Mouse (Mus musculus) heart, embryonic 11.5 days (tissue): Measurements from ENCODE around the gene Slc15a3. TPM values are rescaled to one million over a fixed set of nuclear protein-coding genes. Genes with fewer than 3 reads are reported as not detected.

Experiments used
- ATAC-seq: fragments of 200-750 bp; cut with Nextera tagmentation; replicated peaks from 2 replicates; pipeline ENCODE4 v1.8.0; 2017; ENCODE audit warnings: moderate library complexity; ENCODE audit not compliant: insufficient number of reproducible peaks, low FRiP score, low TSS enrichment
- H3K27ac ChIP-seq: fragments of 300-500 bp; sonication (generic); 2 replicates; pipeline ENCODE4 v1.5.1; 2014; ENCODE audit warnings: mild to moderate bottlenecking, low read depth, low read length
- H3K27me3 ChIP-seq: fragments of 300-500 bp; sonication (generic); 2 replicates; pipeline ENCODE4 v1.6.1; 2014; ENCODE audit warnings: mild to moderate bottlenecking, low read length, mixed read lengths; ENCODE audit not compliant: control insufficient read depth, insufficient read depth
- H3K36me3 ChIP-seq: fragments of 300-500 bp; sonication (generic); 2 replicates; pipeline ENCODE4 v1.6.1; 2014; ENCODE audit warnings: mild to moderate bottlenecking, low read length, moderate library complexity, mixed read lengths; ENCODE audit not compliant: control insufficient read depth, insufficient read depth
- H3K4me1 ChIP-seq: fragments of 300-500 bp; sonication (generic); 2 replicates; pipeline ENCODE4 v1.6.1; 2014; ENCODE audit warnings: low read length; ENCODE audit not compliant: control insufficient read depth, insufficient read depth
- H3K4me2 ChIP-seq: fragments of 300-500 bp; sonication (generic); 2 replicates; pipeline ENCODE4 v1.6.1; 2014; ENCODE audit warnings: mild to moderate bottlenecking, moderate library complexity
- H3K4me3 ChIP-seq: fragments of 300-500 bp; sonication (generic); 2 replicates; pipeline ENCODE4 v1.5.1; 2014; ENCODE audit warnings: low read depth, low read length
- H3K9ac ChIP-seq: fragments of 300-500 bp; sonication (generic); 2 replicates; pipeline ENCODE4 v1.6.1; 2014; ENCODE audit warnings: mild to moderate bottlenecking, low read depth, low read length, moderate library complexity
- H3K9me3 ChIP-seq: fragments of 300-500 bp; sonication (generic); replicated peaks from 2 replicates; pipeline ENCODE4 v1.6.1; 2016; ENCODE audit warnings: low read length; ENCODE audit not compliant: control insufficient read depth
- WGBS: fragments of 180-500 bp; shearing (Covaris S2); extraction: QIAGEN DNeasy Blood & Tissue Kit; methylation state at CpG from one replicate; pipeline ENCODE4 v1.1.7; 2014; ENCODE audit not compliant: insufficient replicate concordance; 5-methylcytosine and 5-hydroxymethylcytosine counted together
- polyA plus RNA-seq: library from polyadenylated mRNA; unstranded; fragments of >200 nt; fragmentation: Nextera tagmentation; extraction: Ambion mirVana; gene quantifications from 2 replicates; pipeline ENCODE4 v1.2.1, GENCODE M21; 2014

Slc15a3 gene
- polyA plus RNA-seq, 1 experiment from 2014 or later = 0.19 TPM

DNA sequence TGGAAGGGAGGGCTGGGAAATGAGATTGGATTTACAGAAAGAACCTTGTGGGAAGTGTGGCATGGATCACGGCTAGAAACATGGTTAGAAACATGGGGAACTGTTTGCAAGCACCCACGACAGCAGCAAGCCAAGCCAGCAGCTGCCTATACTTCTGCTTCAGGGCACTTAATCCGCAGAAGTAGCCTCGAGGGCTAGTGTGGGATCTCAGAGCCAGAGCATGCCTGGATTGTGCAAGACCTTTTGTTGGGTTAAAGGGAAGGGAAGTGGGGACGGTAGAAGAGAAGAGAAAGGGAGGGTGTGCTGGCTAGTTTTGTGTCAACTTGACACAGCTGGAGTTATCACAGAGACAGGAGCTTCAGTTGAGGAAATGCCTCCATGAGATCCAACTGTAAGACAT lies 35.8 kb upstream of the Slc15a3 start:
- Histone ChIP-seq H3K4me2 (no peak overlapping the region), H3K27me3 (peaks cover 3% of the 10 kb centered on the region; the same call in 1 of the 2 replicates), H3K9ac (no peak overlapping the region), H3K4me1 (no peaks in the 10 kb centered on the region), H3K36me3 (no peaks in the 10 kb centered on the region), H3K27ac (no peak overlapping the region), H3K9me3 (no peaks in the 10 kb centered on the region), H3K4me3 (no peak overlapping the region)
- no peak for ATAC-seq
- 68% methylated on average over 5 of the region's 5 CpGs for WGBS

DNA sequence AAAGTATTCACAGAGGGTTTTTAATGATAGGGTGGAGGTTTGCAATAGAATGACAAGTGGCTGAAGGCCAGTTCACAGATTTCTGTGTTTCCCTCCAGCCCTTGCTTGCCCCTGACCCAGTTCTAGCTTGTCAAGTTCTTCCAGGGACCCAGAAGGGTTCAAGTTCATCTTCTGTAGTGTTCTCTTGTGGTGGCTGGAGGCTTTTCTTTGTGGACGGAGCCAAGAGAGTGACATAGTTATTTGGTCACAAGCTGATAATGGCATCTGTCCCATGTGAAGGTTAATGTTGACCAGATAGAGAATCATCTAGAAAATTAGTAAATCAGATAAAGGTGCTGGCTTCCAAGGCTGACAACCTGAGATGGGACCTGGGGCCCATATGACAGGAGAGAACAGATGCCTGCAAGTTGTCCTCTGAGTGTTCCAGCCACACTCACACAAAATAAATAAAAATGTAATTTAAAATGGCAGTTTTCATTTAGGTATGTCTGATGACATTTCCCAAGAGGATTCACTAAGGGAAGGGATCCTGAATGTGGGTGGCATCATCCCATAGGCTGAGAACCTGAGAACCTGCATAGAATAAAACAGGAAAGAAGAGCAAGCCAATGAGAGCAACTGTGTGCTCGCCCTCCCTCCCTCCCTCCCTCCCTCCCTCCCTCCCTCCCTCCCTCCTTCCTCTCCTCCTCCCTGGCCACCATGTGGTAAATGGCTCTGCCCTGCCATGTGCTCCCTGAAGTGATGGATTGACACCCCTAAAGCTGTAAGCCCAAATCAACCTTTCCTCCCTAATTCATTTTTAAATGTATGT lies 34.5 kb upstream of the Slc15a3 start:
- H3K4me1 ChIP-seq = no peaks in the 10 kb centered on the region
- H3K4me3 ChIP-seq = no peak overlapping the region
- no peaks in the 10 kb centered on the region for H3K36me3 ChIP-seq
- 83% methylated on average over 2 of the region's 2 CpGs for WGBS
- H3K27ac ChIP-seq = no peak overlapping the region
- no peak overlapping the region for H3K9ac ChIP-seq
- no peaks in the 10 kb centered on the region for H3K9me3 ChIP-seq
- ATAC-seq = no peak
- H3K4me2 ChIP-seq = no peak overlapping the region
- H3K27me3 ChIP-seq = no peaks in the 10 kb centered on the region

DNA sequence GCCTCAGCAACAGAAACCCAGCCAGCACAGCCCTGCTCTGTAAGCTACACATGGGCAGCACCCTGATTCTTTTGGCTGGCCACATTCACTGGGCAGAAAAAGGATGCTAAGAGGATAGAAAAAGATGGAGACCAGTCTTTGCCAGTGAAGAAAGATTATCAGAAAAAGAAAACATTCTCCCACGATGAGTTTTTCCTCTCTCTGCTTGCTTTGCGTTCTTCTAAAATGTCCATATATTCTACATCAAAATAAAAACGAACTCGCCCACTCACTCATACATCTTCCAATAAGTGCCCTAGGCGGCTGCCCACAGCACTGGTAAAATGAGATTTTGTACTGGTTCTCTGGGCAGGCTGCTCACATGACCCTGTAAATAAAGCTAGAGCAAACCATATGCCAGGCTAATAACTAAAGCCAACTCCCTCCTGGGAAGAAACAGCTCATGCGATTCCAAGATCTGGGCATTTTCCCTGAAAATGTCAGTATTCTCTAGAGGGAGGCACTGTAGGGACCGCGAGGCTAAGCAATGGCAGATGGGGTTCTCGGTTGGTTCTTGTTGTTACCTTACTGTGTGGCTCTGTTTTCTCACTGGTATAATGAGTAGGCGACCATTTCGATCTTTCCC lies 33.8 kb upstream of the Slc15a3 start:
- H3K27me3 ChIP-seq = no peaks in the 10 kb centered on the region
- WGBS = 79% methylated on average over 11 of the region's 11 CpGs
- no peak overlapping the region for H3K9ac ChIP-seq
- H3K4me2 ChIP-seq = no peak overlapping the region
- H3K4me3 ChIP-seq = no peak overlapping the region
- no peaks in the 10 kb centered on the region for H3K9me3 ChIP-seq
- H3K27ac ChIP-seq = no peak overlapping the region
- ATAC-seq = no peak
- no peaks in the 10 kb centered on the region for H3K4me1 ChIP-seq
- H3K36me3 ChIP-seq = no peaks in the 10 kb centered on the region

DNA sequence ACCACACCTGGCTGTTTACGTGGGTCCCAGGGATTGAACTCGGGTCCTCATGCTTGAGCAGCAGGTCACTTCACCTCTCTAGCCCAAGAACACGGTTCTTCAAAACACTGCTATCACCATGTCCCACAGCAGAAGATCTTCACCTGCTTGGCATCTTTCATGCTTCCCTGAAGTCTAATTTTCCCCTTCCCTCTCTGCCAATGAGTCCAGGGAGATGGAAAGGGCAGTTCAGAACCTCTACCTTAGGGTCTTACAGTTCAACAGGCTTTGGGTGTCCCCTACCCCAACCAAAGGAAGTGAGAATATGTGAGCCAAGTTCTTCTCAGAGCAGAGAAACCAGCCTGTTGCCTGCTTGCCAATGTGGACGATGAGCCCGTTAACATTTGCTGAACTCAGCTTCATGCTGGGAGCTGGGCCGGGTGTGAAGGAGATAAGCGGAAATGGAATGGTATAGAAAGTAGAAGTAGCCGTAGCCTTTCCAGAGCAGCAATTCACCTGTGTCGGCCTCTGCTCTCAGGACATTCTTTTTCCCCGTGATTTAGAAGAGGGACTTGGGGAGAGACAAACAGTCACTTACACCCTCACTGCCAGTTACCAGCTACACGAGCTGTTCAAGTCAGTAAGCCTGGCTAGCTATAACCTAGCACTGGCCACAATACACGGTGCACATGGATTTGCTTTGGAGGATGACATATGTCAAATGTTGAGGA lies 30.8 kb upstream of the Slc15a3 start:
- Histone ChIP-seq H3K9me3 (no peaks in the 10 kb centered on the region), H3K4me3 (no peak overlapping the region), H3K9ac (no peak overlapping the region), H3K27me3 (no peaks in the 10 kb centered on the region), H3K4me2 (no peak overlapping the region), H3K4me1 (no peaks in the 10 kb centered on the region), H3K36me3 (no peaks in the 10 kb centered on the region), H3K27ac (no peak overlapping the region)
- 73% methylated on average over 12 of the region's 12 CpGs for WGBS
- no peak for ATAC-seq

DNA sequence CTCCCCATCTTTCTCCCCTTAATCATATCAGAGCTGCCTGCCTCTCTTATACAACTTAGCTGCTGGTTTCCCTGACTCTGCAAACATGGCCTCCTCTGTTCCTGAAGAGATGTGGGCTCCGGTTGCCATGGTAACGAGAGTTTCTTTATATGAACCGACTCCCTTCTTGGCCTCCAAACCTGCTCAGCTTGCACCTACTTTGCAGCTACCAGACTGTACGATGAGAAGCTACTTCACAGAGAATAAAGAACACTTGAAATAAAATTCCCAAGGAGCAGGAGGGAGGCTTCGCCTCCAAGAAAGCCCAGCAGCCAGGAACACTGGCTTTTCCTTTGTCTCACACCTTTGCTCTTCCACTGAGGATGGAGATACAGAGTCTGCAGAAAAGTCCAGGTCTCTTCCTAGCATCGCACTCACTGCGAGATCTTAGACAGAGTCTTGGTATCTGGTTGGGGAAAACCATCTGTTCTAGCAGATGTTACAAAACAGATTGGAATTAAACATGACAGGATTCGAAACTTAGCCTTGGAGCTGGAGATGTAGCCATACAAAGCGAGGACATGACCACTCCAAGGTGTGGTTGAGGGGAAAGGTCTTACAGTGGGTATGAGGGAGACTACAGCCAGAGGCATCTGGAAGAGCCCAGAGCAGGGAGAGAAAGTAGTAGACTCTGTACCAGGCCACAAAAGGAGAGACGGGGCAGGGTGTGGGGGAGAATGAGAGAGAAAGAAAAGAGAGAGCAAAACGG lies 29.9 kb upstream of the Slc15a3 start:
- no peaks in the 10 kb centered on the region for H3K27me3 ChIP-seq
- WGBS = 69% methylated on average over 11 of the region's 11 CpGs
- H3K36me3 ChIP-seq = no peaks in the 10 kb centered on the region
- H3K9me3 ChIP-seq = no peaks in the 10 kb centered on the region
- no peak for ATAC-seq
- H3K4me2 ChIP-seq = no peak overlapping the region
- no peak overlapping the region for H3K9ac ChIP-seq
- H3K4me3 ChIP-seq = no peak overlapping the region
- H3K27ac ChIP-seq = no peak overlapping the region
- no peaks in the 10 kb centered on the region for H3K4me1 ChIP-seq

DNA sequence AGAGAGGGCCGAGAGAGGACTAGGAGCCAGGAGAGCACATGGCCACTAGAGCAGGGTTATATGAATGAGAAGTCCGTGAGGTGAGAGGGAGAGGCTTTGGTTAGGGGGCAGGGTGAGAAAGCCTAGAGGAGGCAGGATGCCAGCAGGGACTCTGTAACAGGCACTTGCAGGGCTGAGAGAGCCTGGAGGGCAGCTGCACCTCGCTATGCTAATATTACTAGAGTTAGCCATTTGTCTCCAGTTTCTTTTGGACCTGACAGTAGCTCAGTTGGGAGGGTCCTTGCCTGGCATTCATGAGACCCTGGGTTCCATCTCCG lies 29.4 kb upstream of the Slc15a3 start:
- no peaks in the 10 kb centered on the region for H3K36me3 ChIP-seq
- no peak for ATAC-seq
- no peak overlapping the region for H3K4me3 ChIP-seq
- no peaks in the 10 kb centered on the region for H3K9me3 ChIP-seq
- no peaks in the 10 kb centered on the region for H3K4me1 ChIP-seq
- no peaks in the 10 kb centered on the region for H3K27me3 ChIP-seq
- H3K9ac ChIP-seq = no peak overlapping the region
- no peak overlapping the region for H3K4me2 ChIP-seq
- 53% methylated on average over 4 of the region's 4 CpGs for WGBS
- H3K27ac ChIP-seq = no peak overlapping the region

DNA sequence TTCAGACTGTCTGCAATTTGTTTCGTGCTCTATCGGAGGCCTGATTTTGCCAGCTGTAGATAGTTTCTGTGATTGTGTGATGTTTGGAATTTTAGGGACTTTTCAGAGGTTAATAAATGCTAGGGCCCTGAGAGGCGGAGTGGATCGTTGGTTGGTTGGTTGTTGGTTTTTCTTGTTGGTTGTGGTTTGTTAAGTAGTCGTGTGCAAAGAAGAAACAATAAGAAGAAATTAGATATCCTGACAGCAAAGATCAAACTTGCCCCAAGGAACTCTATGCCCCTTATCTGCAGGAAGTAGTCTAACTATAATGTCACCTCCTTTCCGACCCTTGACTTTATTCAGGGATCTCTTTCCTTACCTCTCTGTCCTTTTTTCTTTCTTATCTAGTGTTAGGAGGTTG lies 28.1 kb upstream of the Slc15a3 start:
- H3K9me3 ChIP-seq = no peaks in the 10 kb centered on the region
- WGBS = 76% methylated on average over 6 of the region's 6 CpGs
- H3K4me3 ChIP-seq = no peak overlapping the region

DNA sequence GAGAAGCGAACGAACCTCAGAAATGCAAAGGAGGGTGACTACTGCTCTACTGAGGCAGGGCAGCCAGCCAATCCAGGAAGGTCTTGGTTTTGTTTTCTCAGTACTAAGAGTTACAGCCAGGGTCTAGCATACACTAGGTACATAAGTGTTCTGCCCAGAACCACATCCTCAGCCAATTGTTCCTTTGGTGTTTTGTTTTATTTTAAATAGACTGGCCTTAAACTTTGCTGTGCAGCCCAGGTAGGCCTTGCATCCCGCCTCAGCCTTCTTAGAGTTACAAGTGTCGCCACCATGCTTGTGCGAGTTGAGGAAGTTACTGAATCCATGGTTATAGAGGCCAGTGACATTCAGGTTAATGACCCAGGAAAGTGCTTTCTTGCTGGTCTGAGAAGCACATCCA lies 26.5 kb upstream of the Slc15a3 start:
- Histone ChIP-seq H3K36me3 (no peaks in the 10 kb centered on the region), H3K27ac (no peak overlapping the region), H3K27me3 (no peaks in the 10 kb centered on the region), H3K9me3 (no peaks in the 10 kb centered on the region), H3K9ac (no peak overlapping the region), H3K4me1 (no peaks in the 10 kb centered on the region), H3K4me2 (no peak overlapping the region), H3K4me3 (no peak overlapping the region)
- WGBS = 83% methylated on average over 5 of the region's 5 CpGs
- ATAC-seq = no peak

More for the DNA sequence above, 28.1 kb upstream of the Slc15a3 start:
- Histone ChIP-seq H3K4me2 (no peak overlapping the region), H3K27ac (no peak overlapping the region), H3K27me3 (no peaks in the 10 kb centered on the region), H3K9ac (no peak overlapping the region), H3K36me3 (no peaks in the 10 kb centered on the region), H3K4me1 (no peaks in the 10 kb centered on the region)
- ATAC-seq = no peak
